Mouse (Mus musculus) kidney, adult 2 months (tissue): ENCODE measurements around the gene Scrn2.

ENCODE experiments used
- CTCF ChIP-seq: fragments of 200-500 bp; conservative IDR thresholded peaks from 2 replicates; pipeline ENCODE4 v1.5.1; 2011; ENCODE audit warnings: low read depth, mild to moderate bottlenecking, control low read depth, low read length, moderate library complexity, mixed read lengths; ENCODE audit not compliant: insufficient read depth, insufficient read length
- POLR2A ChIP-seq: fragments of 200-500 bp; IDR thresholded peaks from one replicate; pipeline ENCODE4 v1.6.1; 2011; ENCODE audit warnings: low read depth, low read length, control low read depth

GRCm38 (mm10) chr11:97071129-97071528 lies 41.4 kb downstream of the Scrn2 start:
- TF ChIP-seq CTCF (no peak), POLR2A (no peak)
